ENCODE assay signal across 8 mouse cellular contexts in genomic region chr1:193382841-193383462, GRCm38 (mm10). TPM values are rescaled to one million over a fixed set of nuclear protein-coding genes. Genes with fewer than 3 reads are reported as not detected.
DNase-seq lines count a peak whose midpoint lies in the region; ATAC-seq lines count a peak whose summit lies in the region.

No protein-coding gene starts in this region.

- H3K4me3 ChIP-seq in stomach, embryonic 16.5 days (replicated peaks; ENCODE audit: low read length): peak overlapping the region; percentile 42

- no peak for ATAC-seq in stomach, embryonic 16.5 days (ENCODE audit: insufficient read depth, low FRiP score)

- no peaks in the 10 kb centered on the region for H3K36me3 ChIP-seq in stomach, embryonic 16.5 days (ENCODE audit: control insufficient read depth, insufficient read depth, low read length)

- peak overlapping the region; percentile 60 for H3K9ac ChIP-seq in stomach, embryonic 16.5 days (ENCODE audit: low read length)

- no peak overlapping the region for H3K27ac ChIP-seq in stomach, embryonic 16.5 days (ENCODE audit: low read length)

- peak overlapping the region; percentile 66 for H3K4me2 ChIP-seq in stomach, embryonic 16.5 days (ENCODE audit: low read depth, low read length)

- DNase-seq in frontal cortex, postnatal 36 days (ENCODE audit: low spot score in 2 of 2): peak; percentile 51
- DNase-seq in frontal cortex, postnatal 25 days (ENCODE audit: low spot score in 2 of 2): no peak
- DNase-seq in R1 (ENCODE audit: low read depth, low spot score): peak; percentile 63
- peak; percentile 81 for DNase-seq in embryo, embryonic 9.5 days (ENCODE audit: extremely low spot score)
- peak; percentile 42 to 47 for DNase-seq in heart, postnatal 36 days
- DNase-seq in large intestine, adult 2 months (ENCODE audit: low read depth, low spot score): peak; percentile 33
- DNase-seq in mesoderm, embryonic 11.5 days (ENCODE audit: low read depth, low spot score): peak; percentile 54

- intact Hi-C loops in heart, postnatal 36 days (cut with DNase I): loop anchor here (10.0 kb wide), 2 partner anchors 1232 to 1322 kb away; partner anchors contain the start of gene Plxna2

- H3K9me3 ChIP-seq in stomach, embryonic 16.5 days (replicated peaks; ENCODE audit: control insufficient read depth, low read length): no peaks in the 10 kb centered on the region

- WGBS in large intestine, adult 2 months: 11% methylated on average over 8 of the region's 8 CpGs
- 8% methylated on average over 8 of the region's 8 CpGs for WGBS in stomach, embryonic 16.5 days

- no peaks in the 10 kb centered on the region for H3K27me3 ChIP-seq in stomach, embryonic 16.5 days (ENCODE audit: control insufficient read depth, insufficient read depth, low read length)

- peaks cover 11% of the 10 kb centered on the region for H3K4me1 ChIP-seq in stomach, embryonic 16.5 days (ENCODE audit: control insufficient read depth, insufficient read depth, low read length)

RNA-seq across cellular contexts. Expression of gene Camk1g, which starts 12.9 kb away (rescaled TPM):
- 1 to 10 TPM in 1 of 2 experiments, not detected in 1; 1.0 TPM for total RNA-seq in heart, postnatal 36 days (2021)
- polyA plus RNA-seq in large intestine, adult 2 months (2012; rRNA removed): 0.27 and 0.49 TPM in 2 replicates
- polyA plus RNA-seq in stomach, embryonic 16.5 days (2015; fragmentation: Nextera tagmentation; extraction: Ambion mirVana): 7.9 and 8.4 TPM in 2 replicates

Comparison
In these comparisons a context has a peak if more than half of its experiments do, and no peak if none do; other contexts are left out.
1. DNase-seq: peak in frontal cortex, postnatal 36 days (2 of 2), R1 (single experiment), embryo, embryonic 9.5 days (single experiment), heart, postnatal 36 days (2 of 2), large intestine, adult 2 months (single experiment) and mesoderm, embryonic 11.5 days (single experiment); none in frontal cortex, postnatal 25 days (0 of 2).